Mouse (Mus musculus): ENCODE data around the gene Sox12.

DNA sequence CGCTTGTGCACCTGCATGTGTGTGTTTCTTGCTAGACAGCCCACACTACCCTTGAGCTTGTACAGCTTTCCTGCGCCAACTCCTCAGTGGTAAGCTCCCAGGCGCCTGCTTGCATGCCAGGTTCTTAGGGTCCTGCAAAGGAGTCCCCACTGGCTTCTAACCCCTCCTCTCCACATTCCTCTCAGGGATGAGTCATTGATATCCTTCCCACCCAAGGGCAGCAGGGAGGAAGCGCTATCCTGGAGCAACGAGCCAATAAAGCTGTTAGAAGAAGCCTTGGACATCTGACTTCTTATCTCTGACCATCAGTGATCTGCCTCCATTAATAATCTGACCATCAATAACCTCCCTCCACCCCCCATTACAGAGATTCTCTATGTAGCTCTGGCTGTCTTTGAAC lies 29.9 kb downstream of the Sox12 start:
- TF ChIP-seq POLR2A (IDR thresholded peaks at IDR 0.05; ENCODE audit: insufficient read depth, low read depth, low read length): no peak
- no peak for TF ChIP-seq CTCF (IDR thresholded peaks at IDR 0.05; ENCODE audit: insufficient read depth, low read depth, low read length)
